24 mouse cellular contexts compared by ENCODE assay signal in genomic region chr5:91404263-91404662, GRCm38 (mm10). TPM values are rescaled to one million over a fixed set of nuclear protein-coding genes. Genes with fewer than 3 reads are reported as not detected.
DNase-seq lines count a peak whose midpoint lies in the region; ATAC-seq and TF ChIP-seq lines count a peak whose summit lies in the region.
"Had no signal": no experiment of that assay in that cellular context is flagged by ENCODE, and none has a peak within 500 bp of the region (broad histone marks: within the 10 kb centered on the region; RNA-seq: fewer than 3 reads in every experiment).

No protein-coding gene starts in this region.

- H3K36me3 ChIP-seq in heart, adult 2 months (ENCODE audit: control insufficient read depth, insufficient read depth, low read length), result no peaks in the 10 kb centered on the region
- H3K36me3 ChIP-seq in liver, embryonic 15.5 days (replicated peaks), result no peaks in the 10 kb centered on the region
- H3K36me3 ChIP-seq in kidney, embryonic 15.5 days, result no peaks in the 10 kb centered on the region
- H3K36me3 ChIP-seq: embryonic facial prominence, embryonic 13.5 days; heart, embryonic 15.5 days; hindbrain, embryonic 13.5 days had no signal

- no peak for TF ChIP-seq CTCF in heart, adult 2 months (IDR thresholded peaks at IDR 0.05)

- H3K4me2 ChIP-seq in liver, embryonic 15.5 days, result no peak overlapping the region
- H3K4me2 ChIP-seq in kidney, embryonic 15.5 days, result no peak overlapping the region
- H3K4me2 ChIP-seq: embryonic facial prominence, embryonic 13.5 days; forebrain, embryonic 13.5 days; heart, embryonic 11.5 days; heart, embryonic 15.5 days; hindbrain, embryonic 13.5 days had no signal

- H3K9me3 ChIP-seq in liver, embryonic 15.5 days (replicated peaks), result no peaks in the 10 kb centered on the region
- no peaks in the 10 kb centered on the region for H3K9me3 ChIP-seq in kidney, embryonic 15.5 days (replicated peaks)
- H3K9me3 ChIP-seq: embryonic facial prominence, embryonic 13.5 days; forebrain, embryonic 13.5 days; heart, embryonic 15.5 days; hindbrain, embryonic 13.5 days had no signal

- WGBS in heart, adult 2 months, result 82% methylated on average over 5 of the region's 5 CpGs
- WGBS in liver, embryonic 15.5 days (ENCODE audit: insufficient replicate concordance), result 48% methylated on average over 5 of the region's 5 CpGs
- 56% methylated on average over 5 of the region's 5 CpGs for WGBS in kidney, embryonic 15.5 days

- ATAC-seq in liver, embryonic 15.5 days (ENCODE audit: insufficient read depth), result peak; percentile 79
- peak; percentile 83 for ATAC-seq in megakaryocyte-erythroid progenitor cell, adult 5-6 weeks (replicated peaks; ENCODE audit: low FRiP score, low TSS enrichment, poor library complexity, severe bottlenecking)
- no peak for ATAC-seq in kidney, embryonic 15.5 days (replicated peaks; ENCODE audit: low FRiP score)
- ATAC-seq: CD4-positive, CD25-positive, alpha-beta regulatory T cell, adult 4 months; forebrain, embryonic 13.5 days; hindbrain, postnatal 0 days had no signal

- DNase-seq in heart, adult 11 months, result peak; percentile 66
- DNase-seq in heart, adult 2 months, result no peak
- DNase-seq in c-Kit-positive CD71-positive TER-119-negative erythroid progenitor cells, embryonic 14.5 days (ENCODE audit: low read depth), result peak; percentile 8
- DNase-seq in testis, postnatal 14 days (ENCODE audit: low spot score), result no peak
- DNase-seq in ovary, postnatal 10 days (ENCODE audit: low spot score), result no peak
- DNase-seq: adrenal gland, adult 8-10 months; adrenal gland, postnatal 36 days; B cell, adult 2 months; cerebellum, adult 11-12 months; cerebellum, adult 9-10 months; cerebellum, postnatal 36 days; gastrocnemius, postnatal 36 days; heart, adult 18-20 months; heart, postnatal 14 days had no signal

- no peak for TF ChIP-seq POLR2A in heart, adult 2 months (IDR thresholded peaks at IDR 0.05; ENCODE audit: insufficient read depth, low read depth, low read length)

- H3K9ac ChIP-seq in heart, adult 2 months (ENCODE audit: low read depth, low read length), result no peak overlapping the region
- no peak overlapping the region for H3K9ac ChIP-seq in liver, embryonic 15.5 days
- H3K9ac ChIP-seq in kidney, embryonic 15.5 days, result no peak overlapping the region
- H3K9ac ChIP-seq: embryonic facial prominence, embryonic 13.5 days; forebrain, embryonic 13.5 days; heart, embryonic 15.5 days; hindbrain, embryonic 13.5 days had no signal

- H3K79me2 ChIP-seq in heart, adult 2 months (replicated peaks; ENCODE audit: control insufficient read depth, insufficient read depth, low read length), result no peaks in the 10 kb centered on the region

- intact Hi-C loops in heart, adult 2 months (cut with DNase I), result no loop called here

- H3K4me1 ChIP-seq in heart, adult 2 months (ENCODE audit: control insufficient read depth, insufficient read depth, low read length), result peaks cover 1% of the 10 kb centered on the region; the same call in 1 of the 2 replicates
- H3K4me1 ChIP-seq in liver, embryonic 15.5 days (replicated peaks), result peaks cover 10% of the 10 kb centered on the region; the same call in 1 of the 2 replicates
- H3K4me1 ChIP-seq in kidney, embryonic 15.5 days, result peaks cover 15% of the 10 kb centered on the region; the same call in 1 of the 2 replicates

- H3K27me3 ChIP-seq in heart, adult 2 months (ENCODE audit: control insufficient read depth, insufficient read depth, low read length), result no peaks in the 10 kb centered on the region
- H3K27me3 ChIP-seq in liver, embryonic 15.5 days, result no peaks in the 10 kb centered on the region; the same call in 1 of the 2 replicates
- H3K27me3 ChIP-seq in kidney, embryonic 15.5 days, result no peaks in the 10 kb centered on the region
- H3K27me3 ChIP-seq: embryonic facial prominence, embryonic 13.5 days; forebrain, embryonic 13.5 days; heart, embryonic 15.5 days had no signal

- no peak for TF ChIP-seq EP300 in heart, adult 2 months (IDR thresholded peaks at IDR 0.05; ENCODE audit: insufficient read depth, low read depth, low read length)

- H3K4me3 ChIP-seq in heart, adult 2 months, result no peak overlapping the region
- H3K4me3 ChIP-seq in liver, embryonic 15.5 days (replicated peaks), result no peak overlapping the region
- no peak overlapping the region for H3K4me3 ChIP-seq in kidney, embryonic 15.5 days (replicated peaks)
- H3K4me3 ChIP-seq: embryonic facial prominence, embryonic 13.5 days; forebrain, embryonic 13.5 days; heart, embryonic 15.5 days; hindbrain, embryonic 13.5 days had no signal

- no peak overlapping the region for H3K27ac ChIP-seq in heart, adult 2 months
- no peak overlapping the region for H3K27ac ChIP-seq in liver, embryonic 15.5 days (replicated peaks)
- no peak overlapping the region for H3K27ac ChIP-seq in kidney, embryonic 15.5 days
- H3K27ac ChIP-seq: embryonic facial prominence, embryonic 13.5 days; forebrain, embryonic 13.5 days; heart, embryonic 15.5 days; hindbrain, embryonic 13.5 days; hindbrain, postnatal 0 days had no signal

RNA-seq across cellular contexts. Expression of gene Btc, which starts 1.5 kb away (rescaled TPM):
- total RNA-seq in heart, adult 2 months (2021), result 1 to 10 TPM; 1.5 to 1.6 TPM
- 0.35 and 0.73 TPM in 2 replicates for polyA plus RNA-seq in heart, adult 2 months (2012; rRNA removed)
- 0.46 and 0.63 TPM in 2 replicates for polyA plus RNA-seq in liver, embryonic 15.5 days (2015; fragmentation: Nextera tagmentation; extraction: Ambion mirVana)
- 1.1 and 1.9 TPM in 2 replicates for total RNA-seq in megakaryocyte-erythroid progenitor cell, adult 5-6 weeks (2014; fragmentation: Nextera tagmentation)
- 1.4 TPM in 1 of 2 replicates, not detected in the other for total RNA-seq in megakaryocyte-erythroid progenitor cell, adult 5-6 weeks (2017)
- 8.6 and 10.9 TPM in 2 replicates for polyA plus RNA-seq in kidney, embryonic 15.5 days (2015; fragmentation: Nextera tagmentation; extraction: Ambion mirVana)
- polyA plus RNA-seq: hindbrain, embryonic 13.5 days had no signal

Comparison
In these comparisons a context has a peak if more than half of its experiments do, and no peak if none do; other contexts are left out.
1. DNase-seq: peak in heart, adult 11 months (single experiment) and c-Kit-positive CD71-positive TER-119-negative erythroid progenitor cells, embryonic 14.5 days (single experiment); none in heart, adult 2 months (0 of 2), testis, postnatal 14 days (single experiment) and ovary, postnatal 10 days (single experiment).